Mouse (Mus musculus): ENCODE data around the gene Endov. TPM values are rescaled to one million over a fixed set of nuclear protein-coding genes. Genes with fewer than 3 reads are reported as not detected.

Endov gene
- 15.7 and 20.6 TPM in 2 replicates for polyA plus RNA-seq (2012; rRNA removed)

DNA sequence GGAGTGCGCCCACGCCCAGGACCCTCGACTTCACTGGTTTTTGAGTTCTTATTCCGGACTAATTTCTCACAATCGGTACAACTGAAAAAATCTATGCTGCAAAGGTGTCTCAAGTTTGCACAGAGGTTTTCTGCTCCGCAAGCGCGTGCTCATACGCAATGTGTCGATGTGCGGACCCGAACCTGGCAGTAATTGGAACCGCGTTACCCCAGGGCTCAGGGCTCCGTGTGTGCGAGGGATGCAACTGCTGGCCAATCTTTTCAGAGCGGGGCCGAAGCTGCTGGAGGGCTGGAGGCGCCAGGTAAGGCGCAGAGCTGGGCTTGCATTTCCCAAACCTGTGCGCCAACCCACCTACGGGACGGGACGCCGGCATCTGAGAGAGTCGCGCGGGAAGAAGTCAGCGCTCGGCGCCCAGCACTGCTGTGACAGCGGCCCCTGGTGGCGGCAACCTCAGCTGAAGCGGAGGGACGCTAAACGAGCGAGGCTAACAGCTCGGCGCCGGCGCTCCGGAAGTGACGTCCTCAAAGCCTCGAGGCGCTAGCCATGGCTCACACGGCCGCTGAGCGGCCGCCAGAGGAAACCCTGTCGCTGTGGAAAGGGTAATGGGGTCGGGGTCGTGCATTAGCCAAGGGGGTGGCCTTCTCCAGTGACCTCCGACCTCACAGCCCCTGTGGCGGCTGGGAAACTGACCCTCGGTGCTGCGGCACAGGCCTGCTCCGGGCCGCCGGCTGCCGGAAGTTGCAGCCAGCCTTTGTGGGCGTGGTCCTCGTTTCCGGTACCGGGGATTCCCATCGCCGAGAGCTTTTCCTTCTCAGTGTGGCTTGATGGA, at the start of gene Endov:
TSS of gene Endov (plus strand) at position 487 of the 829 bp plus-strand sequence.
- H3K27me3 ChIP-seq (ENCODE audit: control insufficient read depth, insufficient read depth, low read length) = no peaks in the 10 kb centered on the region
- H3K4me3 ChIP-seq (ENCODE audit: extremely low read depth, insufficient read depth, insufficient read length) = peak within 1 kb of the TSS; percentile 97
- peak; percentile 95 for TF ChIP-seq CTCF (IDR thresholded peaks at IDR 0.05; ENCODE audit: extremely low read depth, insufficient read depth, insufficient read length, insufficient replicate concordance)
- 0 out of 2 replicates have a peak, but pooled peaks have one; percentile 13 for TF ChIP-seq POLR2A (IDR thresholded peaks at IDR 0.05; ENCODE audit: low read depth, low read length)
- WGBS = 2% methylated on average over 66 of the region's 66 CpGs
- H3K36me3 ChIP-seq (ENCODE audit: control insufficient read depth, insufficient read depth, low read length) = peaks cover 7% of the 10 kb centered on the region
- peak; percentile 89 to 99 for DNase-seq (ENCODE audit: low read depth in 1 of 2, low spot score in 2 of 2)
- H3K27ac ChIP-seq (ENCODE audit: insufficient read depth, low read length) = peak within 1 kb of the TSS; percentile 96
- no peaks in the 10 kb centered on the region for H3K4me1 ChIP-seq (ENCODE audit: control insufficient read depth, insufficient read depth, insufficient read length)

DNA sequence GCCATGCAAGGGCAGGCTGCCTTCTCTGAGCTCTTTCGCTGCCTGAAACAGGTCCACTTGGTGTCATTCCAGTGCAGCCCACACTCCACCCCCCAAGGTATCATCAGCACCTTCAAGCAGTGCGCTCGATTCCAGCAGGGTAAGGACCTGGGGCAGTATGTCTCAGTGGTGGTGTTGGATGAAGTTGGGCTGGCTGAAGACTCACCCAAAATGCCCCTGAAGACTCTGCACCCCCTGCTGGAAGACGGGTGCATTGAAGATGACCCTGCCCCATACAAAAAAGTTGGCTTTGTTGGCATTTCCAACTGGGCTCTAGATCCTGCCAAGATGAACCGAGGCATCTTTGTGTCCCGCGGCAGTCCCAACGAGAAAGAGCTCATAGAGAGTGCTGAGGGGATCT, 48.9 kb upstream of the Endov start:
- no peak overlapping the region for H3K4me3 ChIP-seq (ENCODE audit: extremely low read depth, insufficient read depth, insufficient read length)
- H3K27me3 ChIP-seq (ENCODE audit: control insufficient read depth, insufficient read depth, low read length) = no peaks in the 10 kb centered on the region
- no peak overlapping the region for H3K27ac ChIP-seq (ENCODE audit: insufficient read depth, low read length)
- peaks cover 73% of the 10 kb centered on the region for H3K36me3 ChIP-seq (ENCODE audit: control insufficient read depth, insufficient read depth, low read length)
- WGBS = 92% methylated on average over 8 of the region's 8 CpGs
- H3K4me1 ChIP-seq (ENCODE audit: control insufficient read depth, insufficient read depth, insufficient read length) = no peaks in the 10 kb centered on the region
- TF ChIP-seq CTCF (IDR thresholded peaks at IDR 0.05; ENCODE audit: extremely low read depth, insufficient read depth, insufficient read length, insufficient replicate concordance) (peak; percentile 10; the same call in 1 of the 2 replicates), POLR2A (IDR thresholded peaks at IDR 0.05; ENCODE audit: low read depth, low read length) (no peak)
- DNase-seq (ENCODE audit: low read depth in 1 of 2, low spot score in 2 of 2) = no peak

DNA sequence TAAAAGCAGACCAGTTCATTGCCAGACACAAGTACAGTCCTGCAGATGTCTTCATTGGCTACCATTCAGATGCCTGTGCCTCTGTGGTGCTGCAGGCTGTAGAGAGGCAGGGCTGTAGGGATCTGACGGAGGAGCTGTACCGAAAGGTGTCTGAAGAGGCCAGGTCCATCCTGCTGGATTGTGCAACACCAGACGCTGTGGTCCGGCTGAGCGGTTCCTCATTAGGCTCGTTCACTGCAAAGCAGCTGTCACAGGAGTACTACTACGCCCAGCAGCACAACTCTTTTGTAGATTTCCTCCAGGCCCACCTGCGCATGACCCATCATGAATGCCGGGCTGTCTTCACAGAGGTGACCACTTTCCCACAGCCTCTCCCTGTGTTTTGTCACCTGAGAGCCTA, 47.7 kb upstream of the Endov start:
- no peak overlapping the region for H3K27ac ChIP-seq (ENCODE audit: insufficient read depth, low read length)
- no peak for DNase-seq (ENCODE audit: low read depth in 1 of 2, low spot score in 2 of 2)
- H3K36me3 ChIP-seq (ENCODE audit: control insufficient read depth, insufficient read depth, low read length) = peaks cover 70% of the 10 kb centered on the region
- H3K4me3 ChIP-seq (ENCODE audit: extremely low read depth, insufficient read depth, insufficient read length) = no peak overlapping the region
- 89% methylated on average over 9 of the region's 9 CpGs for whole genome bisulfite sequencing
- TF ChIP-seq CTCF (IDR thresholded peaks at IDR 0.05; ENCODE audit: extremely low read depth, insufficient read depth, insufficient read length, insufficient replicate concordance) (no peak), POLR2A (IDR thresholded peaks at IDR 0.05; ENCODE audit: low read depth, low read length) (no peak)
- H3K4me1 ChIP-seq (ENCODE audit: control insufficient read depth, insufficient read depth, insufficient read length) = no peaks in the 10 kb centered on the region
- H3K27me3 ChIP-seq (ENCODE audit: control insufficient read depth, insufficient read depth, low read length) = no peaks in the 10 kb centered on the region

DNA sequence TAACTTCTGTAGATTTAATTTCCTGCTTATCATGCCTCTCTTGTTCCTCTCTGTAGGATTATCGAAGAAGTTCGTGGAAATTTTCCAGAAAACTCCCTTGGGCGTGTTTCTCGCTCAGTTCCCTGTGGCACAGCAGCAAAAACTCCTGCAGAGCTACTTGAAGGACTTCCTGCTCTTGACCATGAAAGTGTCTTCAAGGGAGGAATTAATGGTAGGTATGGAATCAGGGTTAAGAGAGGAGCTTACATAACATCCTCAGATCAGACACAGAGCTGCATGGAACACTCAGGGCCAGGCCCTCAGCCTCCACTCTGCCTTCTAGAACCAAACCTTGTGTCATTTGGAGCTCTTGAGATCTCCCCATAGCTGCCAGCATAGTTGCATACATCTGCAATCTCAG, 35.0 kb upstream of the Endov start:
- Histone ChIP-seq H3K4me3 (ENCODE audit: extremely low read depth, insufficient read depth, insufficient read length) (no peak overlapping the region), H3K36me3 (ENCODE audit: control insufficient read depth, insufficient read depth, low read length) (peaks cover 70% of the 10 kb centered on the region), H3K27me3 (ENCODE audit: control insufficient read depth, insufficient read depth, low read length) (no peaks in the 10 kb centered on the region), H3K27ac (ENCODE audit: insufficient read depth, low read length) (no peak overlapping the region), H3K4me1 (ENCODE audit: control insufficient read depth, insufficient read depth, insufficient read length) (no peaks in the 10 kb centered on the region)
- DNase-seq (ENCODE audit: low read depth in 1 of 2, low spot score in 2 of 2) = no peak
- no peak for TF ChIP-seq POLR2A (IDR thresholded peaks at IDR 0.05; ENCODE audit: low read depth, low read length)
- no peak for TF ChIP-seq CTCF (IDR thresholded peaks at IDR 0.05; ENCODE audit: extremely low read depth, insufficient read depth, insufficient read length, insufficient replicate concordance)
- WGBS = 92% methylated on average over 4 of the region's 4 CpGs

DNA sequence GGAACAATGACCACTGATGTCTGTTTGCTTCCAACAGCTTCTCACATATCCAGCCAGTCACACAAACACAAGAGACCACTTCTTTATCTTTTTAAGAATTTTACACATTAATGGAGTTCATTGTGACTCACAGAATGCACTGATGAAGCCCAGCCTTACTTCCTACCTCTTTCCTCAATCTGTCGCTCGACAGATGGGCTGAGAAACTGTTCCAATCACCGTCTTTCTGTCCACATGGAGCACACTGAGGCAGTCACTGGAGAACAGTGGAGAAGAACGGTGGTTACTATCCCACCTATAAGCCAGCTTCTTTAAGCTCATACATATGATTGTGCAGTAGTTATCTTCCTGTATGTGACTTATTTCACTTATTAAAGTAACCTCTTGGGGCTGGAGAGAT, 13.3 kb upstream of the Endov start:
- TF ChIP-seq POLR2A (IDR thresholded peaks at IDR 0.05; ENCODE audit: low read depth, low read length) (no peak), CTCF (IDR thresholded peaks at IDR 0.05; ENCODE audit: extremely low read depth, insufficient read depth, insufficient read length, insufficient replicate concordance) (no peak)
- 97% methylated on average over 4 of the region's 4 CpGs for WGBS
- no peak overlapping the region for H3K27ac ChIP-seq (ENCODE audit: insufficient read depth, low read length)
- peaks cover 61% of the 10 kb centered on the region for H3K36me3 ChIP-seq (ENCODE audit: control insufficient read depth, insufficient read depth, low read length)
- no peak overlapping the region for H3K4me3 ChIP-seq (ENCODE audit: extremely low read depth, insufficient read depth, insufficient read length)
- no peaks in the 10 kb centered on the region for H3K4me1 ChIP-seq (ENCODE audit: control insufficient read depth, insufficient read depth, insufficient read length)
- H3K27me3 ChIP-seq (ENCODE audit: control insufficient read depth, insufficient read depth, low read length) = no peaks in the 10 kb centered on the region
- DNase-seq (ENCODE audit: low read depth in 1 of 2, low spot score in 2 of 2) = no peak

DNA sequence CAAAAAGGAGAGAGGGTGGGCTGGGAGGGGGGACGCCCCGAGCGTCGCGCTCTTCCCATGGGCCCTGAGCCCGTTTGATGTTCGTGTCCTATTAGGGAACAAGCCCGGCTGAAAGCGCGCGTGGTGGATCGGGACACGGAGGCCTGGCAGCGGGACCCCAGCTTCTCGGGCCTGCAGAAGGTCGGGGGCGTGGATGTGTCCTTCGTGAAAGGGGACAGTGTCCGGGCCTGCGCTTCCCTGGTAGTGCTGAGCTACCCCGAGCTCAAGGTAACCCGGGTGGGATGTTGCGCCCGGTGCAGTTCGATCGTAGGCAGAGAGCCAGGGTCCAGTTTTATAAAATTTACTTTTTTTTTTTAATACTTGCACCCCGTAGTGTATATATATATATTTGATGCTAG, 542 bp downstream of the Endov start:
- Histone ChIP-seq H3K36me3 (ENCODE audit: control insufficient read depth, insufficient read depth, low read length) (peaks cover 3% of the 10 kb centered on the region), H3K4me1 (ENCODE audit: control insufficient read depth, insufficient read depth, insufficient read length) (no peaks in the 10 kb centered on the region), H3K4me3 (ENCODE audit: extremely low read depth, insufficient read depth, insufficient read length) (peak overlapping the region; percentile 97), H3K27me3 (ENCODE audit: control insufficient read depth, insufficient read depth, low read length) (no peaks in the 10 kb centered on the region), H3K27ac (ENCODE audit: insufficient read depth, low read length) (peak overlapping the region; percentile 39; the same call in 1 of the 2 replicates)
- TF ChIP-seq CTCF (IDR thresholded peaks at IDR 0.05; ENCODE audit: extremely low read depth, insufficient read depth, insufficient read length, insufficient replicate concordance) (no peak), POLR2A (IDR thresholded peaks at IDR 0.05; ENCODE audit: low read depth, low read length) (no peak)
- 4% methylated on average over 27 of the region's 27 CpGs for WGBS
- DNase-seq (ENCODE audit: low read depth in 1 of 2, low spot score in 2 of 2) = no peak

DNA sequence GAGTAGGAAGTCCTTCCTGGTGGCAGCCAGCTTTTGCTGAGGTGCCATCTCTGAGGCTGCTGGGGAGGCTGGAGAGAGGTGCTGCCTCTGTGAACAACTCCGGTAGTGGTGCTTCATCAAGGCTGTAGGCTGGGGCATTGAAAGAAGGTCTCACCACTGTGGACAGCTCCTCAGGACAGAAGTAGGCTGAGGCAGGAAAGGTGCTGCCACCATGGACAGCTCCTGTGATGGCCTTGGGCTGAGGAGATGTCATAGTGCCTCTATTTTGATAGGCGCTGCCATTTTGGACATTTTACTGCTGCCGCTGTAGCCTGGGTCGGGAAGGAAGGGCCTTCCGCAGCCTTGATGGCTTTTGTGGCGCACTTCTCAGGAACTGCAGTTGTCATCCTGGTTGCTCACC, 1.7 kb downstream of the Endov start:
- H3K36me3 ChIP-seq (ENCODE audit: control insufficient read depth, insufficient read depth, low read length) = no peaks in the 10 kb centered on the region; the same call in 1 of the 2 replicates
- H3K27me3 ChIP-seq (ENCODE audit: control insufficient read depth, insufficient read depth, low read length) = no peaks in the 10 kb centered on the region
- H3K4me1 ChIP-seq (ENCODE audit: control insufficient read depth, insufficient read depth, insufficient read length) = no peaks in the 10 kb centered on the region
- H3K27ac ChIP-seq (ENCODE audit: insufficient read depth, low read length) = no peak overlapping the region
- no peak overlapping the region for H3K4me3 ChIP-seq (ENCODE audit: extremely low read depth, insufficient read depth, insufficient read length)
- no peak for DNase-seq (ENCODE audit: low read depth in 1 of 2, low spot score in 2 of 2)
- TF ChIP-seq POLR2A (IDR thresholded peaks at IDR 0.05; ENCODE audit: low read depth, low read length) = no peak
- TF ChIP-seq CTCF (IDR thresholded peaks at IDR 0.05; ENCODE audit: extremely low read depth, insufficient read depth, insufficient read length, insufficient replicate concordance) = no peak
- 93% methylated on average over 6 of the region's 6 CpGs for WGBS
